Mouse (Mus musculus): ENCODE measurements around the gene Spata31d1d. TPM values are rescaled to one million over a fixed set of nuclear protein-coding genes. Genes with fewer than 3 reads are reported as not detected.

Gene Spata31d1d
- polyA plus RNA-seq (2017; shearing (Covaris generic)): not detected

GRCm38 (mm10) chr13:59731652-59732051 lies at the start of gene Spata31d1d:
Gene Spata31d1d, minus strand, starts transcription at chr13:59731752.

GRCm38 (mm10) chr13:59769296-59770163 lies 38.0 kb upstream of the Spata31d1d start, which contains the start of gene Isca1:
Gene Isca1, minus strand, starts transcription at chr13:59769810.

DNA sequence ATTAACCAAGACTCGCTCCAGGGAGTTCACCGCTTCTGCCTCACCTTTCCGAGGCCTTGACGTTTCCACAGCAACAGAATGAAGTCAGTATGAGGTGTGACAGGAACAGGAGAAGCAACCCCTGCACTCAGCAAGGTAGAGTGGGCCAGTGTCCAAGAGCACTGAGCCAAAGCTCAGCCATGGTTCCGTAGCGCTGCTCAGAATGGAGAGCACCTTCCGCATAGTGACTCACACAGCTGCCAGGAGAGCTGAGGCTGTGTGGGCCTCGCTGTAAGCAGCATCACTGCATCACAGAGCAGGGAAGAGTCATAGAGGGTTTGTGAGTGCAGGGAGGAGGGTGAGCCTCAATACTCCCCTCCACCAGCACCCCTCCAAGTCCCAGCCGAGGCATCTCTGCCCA lies 15.2 kb upstream of the Spata31d1d start, which contains the start of gene 1700014D04Rik:
Gene 1700014D04Rik, minus strand, starts transcription at position 42 of the 400 bp plus-strand sequence.

GRCm38 (mm10) chr13:59711984-59712383 lies 19.6 kb downstream of the Spata31d1d start, which contains the start of gene Spata31d1b:
Gene Spata31d1b, plus strand, starts transcription at chr13:59712284.

DNA sequence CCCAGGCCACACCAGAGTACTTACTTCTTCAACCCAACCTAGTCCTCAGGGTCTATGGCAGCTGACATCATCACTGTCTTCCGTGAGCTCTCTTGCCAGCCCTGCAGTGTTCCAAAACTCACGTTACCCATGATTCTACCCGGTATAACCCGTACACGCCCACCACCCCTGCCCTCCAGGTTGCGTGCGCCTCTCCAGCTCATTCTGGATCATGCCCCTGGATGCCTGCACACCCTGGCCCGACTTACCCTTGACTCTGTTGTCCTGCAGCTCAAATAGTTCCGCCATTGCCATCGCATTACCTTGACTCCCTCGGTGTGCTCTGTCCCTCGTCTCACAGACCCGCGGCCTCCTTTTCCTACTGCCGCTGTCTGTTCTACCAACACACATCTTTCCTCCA lies 21.3 kb downstream of the Spata31d1d start, which contains the start of gene Spata31d1a:
Gene Spata31d1a, minus strand, starts transcription at position 101 of the 400 bp plus-strand sequence.

DNA sequence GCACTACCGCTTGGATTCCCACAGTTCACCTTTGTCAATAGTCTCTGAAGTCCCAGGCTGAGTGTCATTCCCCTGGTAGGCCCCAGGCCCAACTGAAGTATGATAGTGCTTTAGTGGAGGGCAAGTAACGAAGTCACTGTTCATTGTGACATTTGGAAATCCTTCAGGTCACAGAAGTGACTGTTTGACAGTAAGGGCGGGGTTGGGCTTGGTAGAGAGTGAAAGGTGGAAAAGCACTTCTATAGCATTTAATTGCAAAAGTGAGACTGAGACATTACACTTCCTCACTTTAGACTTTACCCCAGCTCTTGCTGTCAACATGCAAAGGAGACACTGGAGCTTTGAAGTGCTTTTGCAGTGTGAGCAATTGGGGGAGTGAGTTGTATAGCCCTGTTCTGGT lies 37.5 kb downstream of the Spata31d1d start, which contains the start of gene 4921517D22Rik:
Gene 4921517D22Rik, minus strand, starts transcription at position 101 of the 400 bp plus-strand sequence.

Other genes starting within 250 kb of the Spata31d1d start
- 10 to 100 TPM; 21.5 to 28.8 TPM for gene Agtpbp1, start 146.5 kb downstream of the Spata31d1d start, polyA plus RNA-seq (2017; shearing (Covaris generic))
- gene Naa35, start 146.5 kb downstream of the Spata31d1d start, polyA plus RNA-seq (2017; shearing (Covaris generic)): 10 to 100 TPM; 62.7 to 75.7 TPM
- gene Golm1, start 55.9 kb downstream of the Spata31d1d start, polyA plus RNA-seq (2017; shearing (Covaris generic)): 10 to 100 TPM; 36.9 to 80.2 TPM
- under 1 TPM; 0.05 to 0.12 TPM for gene 4921517D22Rik, start 37.6 kb downstream of the Spata31d1d start, polyA plus RNA-seq (2017; shearing (Covaris generic))
- under 1 TPM; 0.16 to 0.17 TPM for gene Spata31d1a, start 21.4 kb downstream of the Spata31d1d start, polyA plus RNA-seq (2017; shearing (Covaris generic))
- under 1 TPM in 1 of 2 experiments, not detected in 1; 0.09 TPM for gene Spata31d1b, start 19.5 kb downstream of the Spata31d1d start, polyA plus RNA-seq (2017; shearing (Covaris generic))
- 1 to 10 TPM in 1 of 2 experiments, not detected in 1; 1.4 TPM for gene 1700014D04Rik, start 15.0 kb upstream of the Spata31d1d start, polyA plus RNA-seq (2017; shearing (Covaris generic))
- 10 to 100 TPM; 60.8 to 71.2 TPM for gene Isca1, start 38.1 kb upstream of the Spata31d1d start, polyA plus RNA-seq (2017; shearing (Covaris generic))
- not detected for gene Gm49354, start 50.5 kb upstream of the Spata31d1d start, polyA plus RNA-seq (2017; shearing (Covaris generic))
- 100 to 1,000 TPM; 124 to 138 TPM for gene Tut7, start 91.4 kb upstream of the Spata31d1d start, polyA plus RNA-seq (2017; shearing (Covaris generic))